Mouse (Mus musculus) olfactory bulb, adult 2 months (tissue): ENCODE results near the gene Fam186b.

Experiments
- CTCF ChIP-seq: fragments of 200-500 bp; IDR thresholded peaks from 2 replicates; pipeline ENCODE4 v1.5.1; 2012; ENCODE audit warnings: low read depth, mild to moderate bottlenecking, low read length, moderate library complexity; ENCODE audit not compliant: insufficient read depth
- POLR2A ChIP-seq: fragments of 200-500 bp; IDR thresholded peaks from 2 replicates; pipeline ENCODE4 v1.6.1; 2012; ENCODE audit warnings: mild to moderate bottlenecking, low read depth, low read length, moderate library complexity; ENCODE audit not compliant: insufficient read depth

DNA sequence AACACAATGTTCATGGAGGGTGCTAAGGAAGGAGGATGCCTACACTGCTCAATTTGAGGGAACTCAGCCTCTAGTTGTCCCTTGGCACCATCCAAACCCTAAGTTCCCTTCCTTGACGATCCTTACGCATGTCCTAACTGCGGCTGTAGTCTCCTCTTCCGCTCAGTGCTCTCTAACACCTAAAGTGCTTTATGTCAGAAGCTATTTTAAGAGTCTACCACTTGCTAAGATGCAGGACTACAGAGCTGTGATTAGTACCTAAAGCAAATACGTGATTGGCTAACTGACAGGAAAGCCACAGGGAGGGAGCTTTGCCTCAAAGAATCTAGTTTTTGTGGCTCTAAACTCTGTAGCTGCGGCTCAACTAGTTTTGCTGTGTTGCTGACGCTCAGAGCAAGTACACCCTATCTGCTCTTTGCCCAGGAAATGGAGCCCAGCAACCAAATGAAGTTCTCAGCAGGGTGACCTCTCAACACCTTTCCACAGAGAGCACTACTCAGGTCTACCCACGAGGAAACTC, 40.2 kb upstream of the Fam186b start:
- TF ChIP-seq POLR2A (no peak), CTCF (no peak)
